Mouse (Mus musculus): Measurements from ENCODE around the gene Nid1.

The Nid1 gene

GRCm38 (mm10) chr13:13489861-13490260 is 52.5 kb downstream of the Nid1 start:
- no peak for DNase-seq (ENCODE audit: low spot score in 2 of 2)

- no peak for DNase-seq (ENCODE audit: low spot score in 2 of 2)
Measured at GRCm38 (mm10) chr13:13492151-13492550, 54.8 kb downstream of the Nid1 start.

GRCm38 (mm10) chr13:13493517-13493916 is 56.2 kb downstream of the Nid1 start:
- DNase-seq (ENCODE audit: low spot score in 2 of 2), result no peak

- no peak for DNase-seq (ENCODE audit: low spot score in 2 of 2)
Measured at GRCm38 (mm10) chr13:13498022-13498421, 60.7 kb downstream of the Nid1 start.

- DNase-seq (ENCODE audit: low spot score in 2 of 2), result no peak
Measured at GRCm38 (mm10) chr13:13502406-13502805, 65.1 kb downstream of the Nid1 start.

- DNase-seq (ENCODE audit: low spot score in 2 of 2), result no peak
Measured at GRCm38 (mm10) chr13:13503695-13504386, 66.5 kb downstream of the Nid1 start.

GRCm38 (mm10) chr13:13505063-13505462 is 67.7 kb downstream of the Nid1 start:
- no peak for DNase-seq (ENCODE audit: low spot score in 2 of 2)

- no peak for DNase-seq (ENCODE audit: low spot score in 2 of 2)
Measured at GRCm38 (mm10) chr13:13506556-13506955, 69.2 kb downstream of the Nid1 start.

GRCm38 (mm10) chr13:13514861-13515260 is 77.5 kb downstream of the Nid1 start:
- DNase-seq (ENCODE audit: low spot score in 2 of 2), result no peak

- peak; percentile 61 to 83 for DNase-seq (ENCODE audit: low spot score in 2 of 2)
Measured at GRCm38 (mm10) chr13:13516376-13517225, 79.2 kb downstream of the Nid1 start.

GRCm38 (mm10) chr13:13518114-13518513 is 80.8 kb downstream of the Nid1 start:
- DNase-seq (ENCODE audit: low spot score in 2 of 2), result no peak

GRCm38 (mm10) chr13:13520436-13520835 is 83.1 kb downstream of the Nid1 start:
- DNase-seq (ENCODE audit: low spot score in 2 of 2), result no peak

- DNase-seq (ENCODE audit: low spot score in 2 of 2), result no peak
Measured at GRCm38 (mm10) chr13:13523625-13524584, 86.6 kb downstream of the Nid1 start.

GRCm38 (mm10) chr13:13525205-13525604 is 87.9 kb downstream of the Nid1 start:
- DNase-seq (ENCODE audit: low spot score in 2 of 2), result no peak

GRCm38 (mm10) chr13:13525877-13526276 is 88.5 kb downstream of the Nid1 start:
- DNase-seq (ENCODE audit: low spot score in 2 of 2), result no peak

- no peak for DNase-seq (ENCODE audit: low spot score in 2 of 2)
Measured at GRCm38 (mm10) chr13:13529115-13529542, 91.8 kb downstream of the Nid1 start.

- no peak for DNase-seq (ENCODE audit: low spot score in 2 of 2)
Measured at GRCm38 (mm10) chr13:13530913-13531312, 93.6 kb downstream of the Nid1 start.

- DNase-seq (ENCODE audit: low spot score in 2 of 2), result no peak
Measured at GRCm38 (mm10) chr13:13531923-13532322, 94.6 kb downstream of the Nid1 start.

GRCm38 (mm10) chr13:13536555-13536954 is 99.2 kb downstream of the Nid1 start:
- DNase-seq (ENCODE audit: low spot score in 2 of 2), result no peak

GRCm38 (mm10) chr13:13537272-13538015 is 100.1 kb downstream of the Nid1 start:
- DNase-seq (ENCODE audit: low spot score in 2 of 2), result no peak

Measured in frontal cortex, postnatal 14 days (tissue).